17 mouse cellular contexts compared by ENCODE assay signal in genomic region chr6:144367626-144368077, GRCm38 (mm10).
DNase-seq lines count a peak whose midpoint lies in the region; ATAC-seq and TF ChIP-seq lines count a peak whose summit lies in the region.
"Had no signal": no experiment of that assay in that cellular context is flagged by ENCODE, and none has a peak within 500 bp of the region (broad histone marks: within the 10 kb centered on the region; RNA-seq: fewer than 3 reads in every experiment).

No protein-coding gene starts in this region.

- TF ChIP-seq POLR2A in brain, embryonic 14.5 days (IDR thresholded peaks at IDR 0.05; ENCODE audit: borderline replicate concordance, extremely low read depth, insufficient read depth, insufficient read length, poor library complexity, severe bottlenecking) = no peak

- H3K36me3 ChIP-seq in hindbrain, embryonic 13.5 days = no peaks in the 10 kb centered on the region
- H3K36me3 ChIP-seq in midbrain, embryonic 15.5 days (replicated peaks) = no peaks in the 10 kb centered on the region
- no peaks in the 10 kb centered on the region for H3K36me3 ChIP-seq in intestine, embryonic 16.5 days (ENCODE audit: control insufficient read depth, insufficient read depth, low read length)
- H3K36me3 ChIP-seq: heart, embryonic 13.5 days; limb, embryonic 13.5 days had no signal

- no peak for TF ChIP-seq CTCF in brain, embryonic 14.5 days (IDR thresholded peaks at IDR 0.05; ENCODE audit: borderline replicate concordance, extremely low read depth, insufficient read depth, insufficient read length)

- no peak overlapping the region for H3K4me2 ChIP-seq in hindbrain, embryonic 13.5 days
- no peak overlapping the region for H3K4me2 ChIP-seq in midbrain, embryonic 15.5 days
- H3K4me2 ChIP-seq in intestine, embryonic 16.5 days (ENCODE audit: low read depth, low read length) = no peak overlapping the region
- H3K4me2 ChIP-seq: heart, embryonic 13.5 days; limb, embryonic 13.5 days had no signal

- H3K4me1 ChIP-seq in hindbrain, embryonic 13.5 days (replicated peaks) = peaks cover 12% of the 10 kb centered on the region
- 0 out of 2 replicates have a peak, but pooled peaks cover 3% of the 10 kb centered on the region for H3K4me1 ChIP-seq in midbrain, embryonic 15.5 days
- no peaks in the 10 kb centered on the region for H3K4me1 ChIP-seq in intestine, embryonic 16.5 days (ENCODE audit: control insufficient read depth, insufficient read depth, low read length)
- H3K4me1 ChIP-seq: heart, embryonic 13.5 days; limb, embryonic 13.5 days had no signal

- H3K9me3 ChIP-seq in hindbrain, embryonic 13.5 days = 0 out of 2 replicates have a peak, but pooled peaks cover 3% of the 10 kb centered on the region
- no peaks in the 10 kb centered on the region for H3K9me3 ChIP-seq in midbrain, embryonic 15.5 days
- no peaks in the 10 kb centered on the region for H3K9me3 ChIP-seq in intestine, embryonic 16.5 days (ENCODE audit: control insufficient read depth, low read length)

- no peak overlapping the region for H3K27ac ChIP-seq in hindbrain, embryonic 13.5 days
- H3K27ac ChIP-seq in midbrain, embryonic 15.5 days = no peak overlapping the region
- H3K27ac ChIP-seq in intestine, embryonic 16.5 days (ENCODE audit: low read length) = no peak overlapping the region
- H3K27ac ChIP-seq: heart, embryonic 13.5 days; left cerebral cortex, adult 2 months; limb, embryonic 13.5 days had no signal

- peak; percentile 33 for DNase-seq in heart, adult 11 months
- no peak for DNase-seq in heart, postnatal 10 days
- DNase-seq in brain, embryonic 14.5 days (ENCODE audit: low read depth) = peak; percentile 84
- no peak for DNase-seq in adrenal gland, adult 2 months
- DNase-seq in adipocyte (ENCODE audit: low spot score) = no peak
- DNase-seq: cerebellum, adult 9-10 months; kidney, adult 2 months; kidney, postnatal 36 days; lung, adult 18-20 months; lung, postnatal 4 days had no signal

- H3K27me3 ChIP-seq in hindbrain, embryonic 13.5 days = peaks cover 34% of the 10 kb centered on the region
- no peaks in the 10 kb centered on the region; the same call in 1 of the 2 replicates for H3K27me3 ChIP-seq in midbrain, embryonic 15.5 days (replicated peaks)
- no peaks in the 10 kb centered on the region for H3K27me3 ChIP-seq in intestine, embryonic 16.5 days (replicated peaks; ENCODE audit: control insufficient read depth, insufficient read depth, low read length)
- H3K27me3 ChIP-seq: heart, embryonic 13.5 days; limb, embryonic 13.5 days had no signal

- ATAC-seq in hindbrain, embryonic 13.5 days (ENCODE audit: low FRiP score) = peak; percentile 83
- ATAC-seq in midbrain, embryonic 15.5 days (replicated peaks) = peak; percentile 75
- ATAC-seq in intestine, embryonic 16.5 days = no peak
- ATAC-seq: activated CD4-positive, CD25-positive, alpha-beta regulatory T cell, adult 4 months had no signal

- no peak overlapping the region for H3K9ac ChIP-seq in hindbrain, embryonic 13.5 days
- no peak overlapping the region for H3K9ac ChIP-seq in midbrain, embryonic 15.5 days
- no peak overlapping the region for H3K9ac ChIP-seq in intestine, embryonic 16.5 days (ENCODE audit: low read depth, low read length)
- H3K9ac ChIP-seq: heart, embryonic 13.5 days; limb, embryonic 13.5 days had no signal

- no peak overlapping the region for H3K4me3 ChIP-seq in hindbrain, embryonic 13.5 days
- no peak overlapping the region for H3K4me3 ChIP-seq in midbrain, embryonic 15.5 days
- H3K4me3 ChIP-seq in intestine, embryonic 16.5 days (ENCODE audit: low read length) = no peak overlapping the region
- H3K4me3 ChIP-seq: heart, embryonic 13.5 days; left cerebral cortex, adult 2 months; limb, embryonic 13.5 days had no signal

- intact Hi-C loops in heart, postnatal 10 days (cut with DNase I) = no loop called here

- 51% methylated on average over 11 of the region's 11 CpGs for WGBS in hindbrain, embryonic 13.5 days
- WGBS in midbrain, embryonic 15.5 days = 57% methylated on average over 11 of the region's 11 CpGs
- WGBS in intestine, embryonic 16.5 days = 82% methylated on average over 11 of the region's 11 CpGs

Comparison
In these comparisons a context has a peak if more than half of its experiments do, and no peak if none do; other contexts are left out.
1. DNase-seq: peak in heart, adult 11 months (single experiment) and brain, embryonic 14.5 days (single experiment); none in heart, postnatal 10 days (0 of 2), adrenal gland, adult 2 months (single experiment) and adipocyte (single experiment).